In the genomic region with DNA sequence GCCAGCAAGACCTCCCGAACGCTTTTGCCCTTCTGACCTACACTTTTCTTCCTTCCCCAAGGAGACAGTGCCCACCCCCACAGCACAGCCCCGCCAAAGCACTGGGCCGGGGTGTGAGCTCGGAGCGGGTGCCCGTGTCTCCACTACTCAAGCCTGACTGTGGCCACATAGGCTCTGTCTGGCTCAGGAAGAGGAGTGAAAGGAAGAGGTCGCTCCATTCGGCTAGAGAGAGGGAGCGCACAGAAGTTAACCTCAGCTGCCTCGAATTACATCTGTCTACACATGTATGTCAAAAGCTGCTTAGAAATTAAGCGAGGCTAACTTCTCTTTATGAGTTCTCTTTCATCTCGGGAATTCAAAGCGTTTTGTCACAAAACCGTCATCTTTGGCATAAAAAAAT, we compare ENCODE assay signal across 7 mouse cellular contexts.
DNase-seq lines count a peak whose midpoint lies in the region; ATAC-seq lines count a peak whose summit lies in the region.

No protein-coding gene starts in this region.

- H3K36me3 ChIP-seq in forebrain, embryonic 13.5 days (ENCODE audit: poor library complexity, severe bottlenecking) = no peaks in the 10 kb centered on the region
- no peaks in the 10 kb centered on the region for H3K36me3 ChIP-seq in hindbrain, embryonic 10.5 days
- no peaks in the 10 kb centered on the region for H3K36me3 ChIP-seq in liver, embryonic 15.5 days (replicated peaks)
- no peaks in the 10 kb centered on the region for H3K36me3 ChIP-seq in neural tube, embryonic 12.5 days

- H3K4me1 ChIP-seq in forebrain, embryonic 13.5 days = peaks cover 15% of the 10 kb centered on the region
- peaks cover 23% of the 10 kb centered on the region for H3K4me1 ChIP-seq in hindbrain, embryonic 10.5 days (replicated peaks)
- peaks cover 18% of the 10 kb centered on the region for H3K4me1 ChIP-seq in liver, embryonic 15.5 days (replicated peaks)
- H3K4me1 ChIP-seq in neural tube, embryonic 12.5 days = peaks cover 14% of the 10 kb centered on the region

- H3K4me3 ChIP-seq in forebrain, embryonic 13.5 days = peak overlapping the region; percentile 30
- H3K4me3 ChIP-seq in hindbrain, embryonic 10.5 days = peak overlapping the region; percentile 47
- peak overlapping the region; percentile 43 for H3K4me3 ChIP-seq in liver, embryonic 15.5 days (replicated peaks)
- H3K4me3 ChIP-seq in neural tube, embryonic 12.5 days = peak overlapping the region; percentile 13; the same call in 1 of the 2 replicates

- DNase-seq in CD8-positive naive resting alpha-beta T cell, adult 2 months (ENCODE audit: low read depth in 2 of 2, low spot score in 2 of 2) = peak; percentile 14 to 27
- peak; percentile 47 for DNase-seq in hindbrain, embryonic 10.5 days (ENCODE audit: low spot score)
- DNase-seq in cerebellum, postnatal 36 days = no peak

- WGBS in forebrain, embryonic 13.5 days = under 1% methylated on average over 15 of the region's 15 CpGs
- under 1% methylated on average over 15 of the region's 15 CpGs for WGBS in hindbrain, embryonic 10.5 days
- 3% methylated on average over 15 of the region's 15 CpGs for WGBS in liver, embryonic 15.5 days (ENCODE audit: insufficient replicate concordance)
- WGBS in neural tube, embryonic 12.5 days = under 1% methylated on average over 15 of the region's 15 CpGs

- H3K4me2 ChIP-seq in forebrain, embryonic 13.5 days = peak overlapping the region; percentile 60
- H3K4me2 ChIP-seq in liver, embryonic 15.5 days = peak overlapping the region; percentile 69
- H3K4me2 ChIP-seq in neural tube, embryonic 12.5 days (replicated peaks) = peak overlapping the region; percentile 56

- peak; percentile 7 for ATAC-seq in activated CD4-positive, CD25-positive, alpha-beta regulatory T cell, adult 4 months
- ATAC-seq in forebrain, embryonic 13.5 days = peak; percentile 72
- no peak for ATAC-seq in liver, embryonic 15.5 days (ENCODE audit: insufficient read depth)
- peak; percentile 80; the same call in 1 of the 2 replicates for ATAC-seq in neural tube, embryonic 12.5 days (ENCODE audit: low FRiP score, low read depth)

- H3K27ac ChIP-seq in forebrain, embryonic 13.5 days = no peak overlapping the region
- H3K27ac ChIP-seq in hindbrain, embryonic 10.5 days = peak overlapping the region; percentile 66; the same call in 1 of the 2 replicates
- no peak overlapping the region for H3K27ac ChIP-seq in liver, embryonic 15.5 days (replicated peaks)
- H3K27ac ChIP-seq in neural tube, embryonic 12.5 days = no peak overlapping the region

- 0 out of 2 replicates have a peak overlapping the region, but pooled peaks have one; percentile 17 for H3K9ac ChIP-seq in forebrain, embryonic 13.5 days
- H3K9ac ChIP-seq in liver, embryonic 15.5 days = 0 out of 2 replicates have a peak overlapping the region, but pooled peaks have one; percentile 11
- H3K9ac ChIP-seq in neural tube, embryonic 12.5 days = no peak overlapping the region

- H3K27me3 ChIP-seq in forebrain, embryonic 13.5 days = no peaks in the 10 kb centered on the region
- H3K27me3 ChIP-seq in hindbrain, embryonic 10.5 days (ENCODE audit: insufficient read depth, poor library complexity, severe bottlenecking) = no peaks in the 10 kb centered on the region
- H3K27me3 ChIP-seq in liver, embryonic 15.5 days = no peaks in the 10 kb centered on the region
- no peaks in the 10 kb centered on the region for H3K27me3 ChIP-seq in neural tube, embryonic 12.5 days (replicated peaks)

- no peaks in the 10 kb centered on the region for H3K9me3 ChIP-seq in forebrain, embryonic 13.5 days (replicated peaks)
- no peaks in the 10 kb centered on the region for H3K9me3 ChIP-seq in hindbrain, embryonic 10.5 days
- H3K9me3 ChIP-seq in liver, embryonic 15.5 days (replicated peaks) = no peaks in the 10 kb centered on the region
- H3K9me3 ChIP-seq in neural tube, embryonic 12.5 days = no peaks in the 10 kb centered on the region

Comparison
In these comparisons a context has a peak if more than half of its experiments do, and no peak if none do; other contexts are left out.
1. DNase-seq: peak in CD8-positive naive resting alpha-beta T cell, adult 2 months (2 of 2) and hindbrain, embryonic 10.5 days (single experiment); none in cerebellum, postnatal 36 days (0 of 2).
2. Peak in every context shown above with its lines, with median percentiles within 50 percentile points of each other: H3K4me2 ChIP-seq and H3K4me3 ChIP-seq.